Mouse (Mus musculus): ENCODE measurements around the gene Sowahc.

- TF ChIP-seq CTCF (IDR thresholded peaks at IDR 0.05; ENCODE audit: control insufficient read depth, insufficient read depth, low read length) (no peak), POLR2A (IDR thresholded peaks at IDR 0.05; ENCODE audit: borderline replicate concordance, control insufficient read depth, low read depth, low read length) (peak; percentile 45; the same call in 1 of the 2 replicates)
Observed at GRCm38 (mm10) chr10:59221473-59222270, at the start of gene Sowahc, which contains the start of gene Sept10.
